Mouse (Mus musculus) hindbrain, embryonic 11.5 days (tissue): ENCODE measurements around the gene Gm11596. TPM values are rescaled to one million over a fixed set of nuclear protein-coding genes. Genes with fewer than 3 reads are reported as not detected.
"Not testable (repeated sequence)": the region's sequence is repeated elsewhere in the genome, so short reads cannot be mapped to it uniquely, and the experiment has no call there.

Source experiments
- ATAC-seq: fragments of 200-750 bp; cut with Nextera tagmentation; 2 replicates; pipeline ENCODE4 v1.8.0; 2017; ENCODE audit warnings: mild to moderate bottlenecking, moderate TSS enrichment, moderate library complexity; ENCODE audit not compliant: low FRiP score
- DNase-seq: peaks from one replicate; pipeline ENCODE4 v3.0.0-alpha.2; 2015; ENCODE audit warnings: low spot score
- H3K27ac ChIP-seq: fragments of 300-500 bp; sonication (generic); 2 replicates; pipeline ENCODE4 v1.5.1; 2014; ENCODE audit warnings: mild to moderate bottlenecking, low read depth, low read length
- H3K27me3 ChIP-seq: fragments of 300-500 bp; sonication (generic); 2 replicates; pipeline ENCODE4 v1.6.1; 2014; ENCODE audit warnings: mild to moderate bottlenecking, low read length, moderate library complexity, mixed read lengths; ENCODE audit not compliant: control insufficient read depth, insufficient read depth
- H3K36me3 ChIP-seq: fragments of 300-500 bp; sonication (generic); 2 replicates; pipeline ENCODE4 v1.6.1; 2014; ENCODE audit warnings: mild to moderate bottlenecking, low read length, moderate library complexity, mixed read lengths; ENCODE audit not compliant: control insufficient read depth, insufficient read depth
- H3K4me1 ChIP-seq: fragments of 300-500 bp; sonication (generic); replicated peaks from 2 replicates; pipeline ENCODE4 v1.6.1; 2014; ENCODE audit warnings: low read length, mixed read lengths; ENCODE audit not compliant: control insufficient read depth, insufficient read depth
- H3K4me2 ChIP-seq: fragments of 300-500 bp; sonication (generic); replicated peaks from 2 replicates; pipeline ENCODE4 v1.6.1; 2014; ENCODE audit warnings: mild to moderate bottlenecking, low read depth, low read length
- H3K4me3 ChIP-seq: fragments of 300-500 bp; sonication (generic); 2 replicates; pipeline ENCODE4 v1.5.1; 2014; ENCODE audit warnings: low read depth, low read length
- H3K9ac ChIP-seq: fragments of 300-500 bp; sonication (generic); 2 replicates; pipeline ENCODE4 v1.6.1; 2014; ENCODE audit warnings: low read depth, low read length
- H3K9me3 ChIP-seq: fragments of 300-500 bp; sonication (generic); 2 replicates; pipeline ENCODE4 v1.6.1; 2016; ENCODE audit warnings: low read length; ENCODE audit not compliant: control insufficient read depth
- WGBS: fragments of 180-500 bp; shearing (Covaris S2); extraction: QIAGEN DNeasy Blood & Tissue Kit; methylation state at CpG from one replicate; pipeline ENCODE4 v1.1.7; 2014; 5-methylcytosine and 5-hydroxymethylcytosine counted together
- polyA plus RNA-seq: library from polyadenylated mRNA; unstranded; fragments of >200 nt; fragmentation: Nextera tagmentation; extraction: Ambion mirVana; gene quantifications from 2 replicates; pipeline ENCODE4 v1.2.1, GENCODE M21; 2014

Gene Gm11596
- not detected in 2 replicates for polyA plus RNA-seq

DNA sequence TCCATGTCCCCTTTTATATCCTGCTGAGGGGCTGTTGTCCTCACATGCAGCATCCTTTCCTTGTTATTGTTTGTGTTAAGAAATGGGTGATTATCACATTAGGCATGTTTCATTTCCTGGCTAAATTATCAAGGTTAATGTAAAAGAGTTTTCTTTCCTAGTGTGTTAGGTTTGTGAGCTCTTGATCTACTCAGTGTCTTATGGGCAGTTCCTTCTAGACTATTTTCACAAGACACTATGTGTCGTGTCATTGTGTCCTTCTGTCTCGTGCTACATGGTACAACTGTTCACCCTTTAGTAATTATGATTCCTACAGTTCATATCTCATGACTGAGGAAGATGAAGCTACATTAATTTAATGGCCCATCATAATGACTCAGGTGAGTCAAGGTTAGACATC is at the start of gene Gm11596:
Gm11596 (minus strand) TSS at position 101 of the 400 bp plus-strand sequence.
- no peak within 1 kb of the TSS for H3K4me2 ChIP-seq
- no peak within 1 kb of the TSS for H3K4me3 ChIP-seq
- no peaks in the 10 kb centered on the region for H3K9me3 ChIP-seq
- H3K36me3 ChIP-seq, result no peaks in the 10 kb centered on the region
- no peak for ATAC-seq
- 80% methylated on average over 2 of the region's 2 CpGs for WGBS
- H3K27me3 ChIP-seq, result no peaks in the 10 kb centered on the region
- DNase-seq, result no peak
- no peaks in the 10 kb centered on the region for H3K4me1 ChIP-seq
- no peak within 1 kb of the TSS for H3K9ac ChIP-seq
- no peak within 1 kb of the TSS for H3K27ac ChIP-seq

DNA sequence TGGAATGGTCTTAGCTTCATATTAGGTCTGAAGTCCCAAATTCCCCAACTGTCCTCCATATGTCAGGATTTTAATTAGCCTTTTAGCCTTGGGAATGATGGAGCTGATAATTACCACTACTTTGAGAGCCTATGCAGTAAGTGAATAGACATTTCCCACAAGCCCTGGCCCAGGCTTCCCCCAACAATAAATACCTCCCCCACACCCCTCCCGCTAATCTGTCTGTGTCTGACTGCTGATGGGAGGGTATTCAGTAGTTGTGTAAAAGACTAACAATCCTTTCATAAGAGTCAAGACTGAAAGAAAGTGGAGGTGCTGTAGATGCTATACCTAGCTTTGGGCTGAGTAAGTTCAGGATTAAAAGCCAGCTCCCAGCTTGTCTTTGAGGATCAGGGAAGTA is 48.9 kb upstream of the Gm11596 start:
- Histone ChIP-seq H3K27me3 (no peaks in the 10 kb centered on the region), H3K9ac (no peak overlapping the region), H3K27ac (no peak overlapping the region), H3K4me1 (no peaks in the 10 kb centered on the region), H3K36me3 (no peaks in the 10 kb centered on the region), H3K9me3 (no peaks in the 10 kb centered on the region), H3K4me3 (no peak overlapping the region), H3K4me2 (no peak overlapping the region)
- no peak for ATAC-seq
- WGBS, result 82% methylated on average over 1 of the region's 1 CpGs
- DNase-seq, result no peak

DNA sequence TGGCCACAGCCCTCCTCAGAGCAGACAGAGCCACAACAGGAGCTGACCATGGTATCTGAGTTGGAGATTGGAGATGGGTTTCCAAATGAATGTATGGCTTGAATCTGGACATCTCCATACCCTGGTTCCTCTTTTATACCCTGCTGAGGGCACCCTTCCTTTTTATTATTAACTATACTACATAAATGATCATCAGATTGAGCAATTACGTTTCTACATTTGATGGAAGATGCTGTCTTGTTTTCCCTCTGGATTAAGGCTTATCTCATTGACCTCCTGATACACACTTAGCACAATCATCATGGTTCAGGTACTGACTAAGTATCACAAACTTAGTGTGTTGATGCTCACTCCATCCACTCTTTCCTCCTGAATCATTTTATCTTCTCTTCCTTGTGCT is 44.7 kb upstream of the Gm11596 start, which contains the start of gene 2300003K06Rik:
2300003K06Rik (minus strand) TSS at position 101 of the 400 bp plus-strand sequence.
- Histone ChIP-seq H3K4me1 (no peaks in the 10 kb centered on the region), H3K4me3 (no peak within 1 kb of the TSS), H3K27ac (no peak within 1 kb of the TSS), H3K9ac (no peak within 1 kb of the TSS), H3K27me3 (no peaks in the 10 kb centered on the region), H3K9me3 (no peaks in the 10 kb centered on the region), H3K4me2 (no peak within 1 kb of the TSS), H3K36me3 (no peaks in the 10 kb centered on the region)
- ATAC-seq, result no peak
- 85% methylated on average over 1 of the region's 1 CpGs for WGBS
- DNase-seq, result no peak

DNA sequence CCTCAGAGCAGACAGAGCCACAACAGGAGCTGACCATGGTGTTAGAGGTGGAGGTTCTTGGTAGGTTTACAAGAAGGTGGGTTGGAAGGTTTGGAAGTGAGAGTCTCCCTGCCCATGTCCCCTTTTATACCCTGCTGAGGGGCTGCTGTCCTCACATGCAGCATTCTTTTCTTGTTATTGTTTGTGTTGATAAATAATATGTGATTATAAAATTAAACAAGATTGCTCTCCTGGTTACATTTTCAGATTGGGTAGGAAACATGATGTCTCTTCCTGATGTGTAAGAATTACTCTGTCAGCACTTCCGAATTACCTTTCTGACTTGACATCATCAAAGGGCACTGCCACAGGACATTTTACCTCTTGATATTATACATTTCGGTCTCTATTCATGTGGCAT is 22.3 kb upstream of the Gm11596 start, which contains the start of gene Gm11564:
Gm11564 (minus strand) TSS at position 101 of the 400 bp plus-strand sequence.
- not testable (repeated sequence) for H3K4me1 ChIP-seq, H3K27ac ChIP-seq, H3K27me3 ChIP-seq, H3K4me3 ChIP-seq, H3K9ac ChIP-seq, H3K9me3 ChIP-seq, H3K4me2 ChIP-seq, H3K36me3 ChIP-seq, ATAC-seq, DNase-seq
- 90% methylated on average over 2 of the region's 2 CpGs for WGBS

DNA sequence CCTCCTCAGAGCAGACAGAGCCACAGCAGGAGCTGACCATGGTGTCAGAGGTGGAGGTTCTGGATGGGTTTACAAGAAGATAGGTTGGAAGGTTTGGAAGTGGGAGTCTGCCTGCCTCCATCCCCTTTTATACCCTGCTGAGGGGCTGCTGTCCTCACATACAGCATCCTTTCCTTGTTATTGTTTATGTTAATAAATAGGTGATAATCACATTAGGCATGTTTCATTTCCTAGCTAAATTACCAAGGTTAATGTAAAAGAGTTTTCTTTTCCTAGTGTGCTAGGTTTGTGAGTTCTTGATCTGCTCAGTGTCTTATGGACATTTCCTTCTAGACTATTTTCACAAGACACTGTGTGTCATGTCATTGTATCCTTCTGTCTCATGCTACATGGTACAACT is 16.5 kb upstream of the Gm11596 start, which contains the start of gene Krtap4-13:
Krtap4-13 (minus strand) TSS at position 101 of the 400 bp plus-strand sequence.
- H3K9me3 ChIP-seq, H3K36me3 ChIP-seq, H3K9ac ChIP-seq, ATAC-seq, DNase-seq, H3K4me1 ChIP-seq, H3K4me3 ChIP-seq, H3K27me3 ChIP-seq, H3K4me2 ChIP-seq, H3K27ac ChIP-seq: not testable (repeated sequence)

DNA sequence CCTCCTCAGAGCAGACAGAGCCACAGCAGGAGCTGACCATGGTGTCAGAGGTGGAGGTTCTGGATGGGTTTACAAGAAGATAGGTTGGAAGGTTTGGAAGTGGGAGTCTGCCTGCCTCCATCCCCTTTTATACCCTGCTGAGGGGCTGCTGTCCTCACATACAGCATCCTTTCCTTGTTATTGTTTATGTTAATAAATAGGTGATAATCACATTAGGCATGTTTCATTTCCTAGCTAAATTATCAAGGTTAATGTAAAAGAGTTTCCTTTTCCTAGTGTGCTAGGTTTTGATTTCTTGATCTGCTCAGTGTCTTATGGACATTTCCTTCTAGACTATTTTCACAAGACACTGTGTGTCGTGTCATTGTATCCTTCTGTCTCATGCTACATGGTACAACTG is 11.1 kb upstream of the Gm11596 start, which contains the start of gene Gm11554:
Gm11554 (minus strand) TSS at position 101 of the 400 bp plus-strand sequence.
- not testable (repeated sequence) for H3K36me3 ChIP-seq, H3K9me3 ChIP-seq, H3K4me1 ChIP-seq, H3K9ac ChIP-seq, ATAC-seq, H3K27me3 ChIP-seq, H3K4me3 ChIP-seq, H3K4me2 ChIP-seq, DNase-seq, H3K27ac ChIP-seq
- no CpG with 5 or more reads among the region's 1 CpGs for WGBS

DNA sequence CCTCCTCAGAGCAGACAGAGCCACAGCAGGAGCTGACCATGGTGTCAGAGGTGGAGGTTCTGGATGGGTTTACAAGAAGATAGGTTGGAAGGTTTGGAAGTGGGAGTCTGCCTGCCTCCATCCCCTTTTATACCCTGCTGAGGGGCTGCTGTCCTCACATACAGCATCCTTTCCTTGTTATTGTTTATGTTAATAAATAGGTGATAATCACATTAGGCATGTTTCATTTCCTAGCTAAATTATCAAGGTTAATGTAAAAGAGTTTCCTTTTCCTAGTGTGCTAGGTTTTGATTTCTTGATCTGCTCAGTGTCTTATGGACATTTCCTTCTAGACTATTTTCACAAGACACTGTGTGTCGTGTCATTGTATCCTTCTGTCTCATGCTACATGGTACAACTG is 5.6 kb upstream of the Gm11596 start, which contains the start of gene Gm11569:
Gm11569 (minus strand) TSS at position 101 of the 400 bp plus-strand sequence.
- not testable (repeated sequence) for H3K4me2 ChIP-seq, H3K27ac ChIP-seq, H3K36me3 ChIP-seq, DNase-seq, H3K27me3 ChIP-seq, H3K9me3 ChIP-seq, H3K9ac ChIP-seq, H3K4me3 ChIP-seq, ATAC-seq, H3K4me1 ChIP-seq
- whole genome bisulfite sequencing, result no CpG with 5 or more reads among the region's 1 CpGs

DNA sequence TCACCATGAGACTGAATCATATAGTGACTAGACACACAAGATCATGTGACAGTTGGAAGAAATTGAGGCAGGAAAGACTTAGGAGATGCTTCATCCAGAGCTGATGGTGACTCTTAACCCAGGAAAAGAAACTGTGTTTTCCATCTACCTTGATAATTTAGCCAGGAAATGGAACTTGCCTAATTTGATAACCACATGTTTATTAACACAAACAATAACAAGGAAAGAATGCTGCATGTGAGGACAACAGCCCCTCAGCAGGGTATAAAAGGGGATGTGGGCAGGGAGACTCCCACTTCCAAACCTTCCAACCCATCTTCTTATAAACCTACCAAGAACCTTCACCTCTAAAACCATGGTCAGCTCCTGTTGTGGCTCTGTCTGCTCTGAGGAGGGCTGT is 8.4 kb downstream of the Gm11596 start, which contains the start of gene Krtap4-9:
Krtap4-9 (plus strand) TSS at position 301 of the 400 bp plus-strand sequence.
- not testable (repeated sequence) for H3K27ac ChIP-seq, H3K9me3 ChIP-seq, DNase-seq, H3K4me2 ChIP-seq, H3K27me3 ChIP-seq, ATAC-seq, H3K4me1 ChIP-seq, H3K36me3 ChIP-seq, H3K4me3 ChIP-seq, H3K9ac ChIP-seq

DNA sequence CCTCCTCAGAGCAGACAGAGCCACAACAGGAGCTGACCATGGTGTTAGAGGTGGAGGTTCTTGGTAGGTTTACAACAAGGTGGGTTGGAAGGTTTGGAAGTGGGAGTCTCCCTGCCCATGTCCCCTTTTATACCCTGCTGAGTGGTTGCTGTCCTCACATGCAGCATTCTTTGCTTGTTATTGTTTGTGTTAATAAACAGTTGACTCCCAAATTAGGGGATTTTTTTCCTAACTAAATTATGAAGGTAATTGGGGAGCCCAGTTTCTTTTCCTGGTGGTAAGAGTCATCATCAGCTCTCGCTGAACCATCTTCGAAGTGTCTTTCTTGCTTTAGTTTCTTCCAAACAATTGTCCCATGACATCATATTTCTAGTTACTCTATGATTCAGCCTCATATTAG is 12.7 kb downstream of the Gm11596 start, which contains the start of gene Krtap4-8:
Krtap4-8 (minus strand) TSS at position 101 of the 400 bp plus-strand sequence.
- 98% methylated on average over 2 of the region's 2 CpGs for WGBS
- Histone ChIP-seq H3K27ac (no peak within 1 kb of the TSS), H3K36me3 (no peaks in the 10 kb centered on the region), H3K4me2 (no peak within 1 kb of the TSS), H3K4me3 (no peak within 1 kb of the TSS), H3K9ac (no peak within 1 kb of the TSS), H3K27me3 (no peaks in the 10 kb centered on the region), H3K9me3 (no peaks in the 10 kb centered on the region), H3K4me1 (no peaks in the 10 kb centered on the region)
- ATAC-seq (no peak), DNase-seq (no peak)
